Mouse (Mus musculus) Patski (cell line): ENCODE results near the gene R3hdm4. TPM values are rescaled to one million over a fixed set of nuclear protein-coding genes. Genes with fewer than 3 reads are reported as not detected.
"Not testable (repeated sequence)": the region's sequence is repeated elsewhere in the genome, so short reads cannot be mapped to it uniquely, and the experiment has no call there.

Experiments
- ATAC-seq: fragments of 100-300 bp; one replicate; pipeline ENCODE4 v1.8.0; 2021
- CTCF ChIA-PET: fragments of 350-600 bp; sonication (Branson Sonifier 250); formaldehyde crosslinking; loops from one replicate; lab custom pipeline; 2022; ENCODE audit warnings: inconsistent platforms; lab: Charles Lee
- POLR2A ChIA-PET: fragments of 350-600 bp; sonication (Branson Sonifier 250); formaldehyde crosslinking; loops from one replicate; lab custom pipeline; 2022; ENCODE audit warnings: antibody characterized with exemption, inconsistent platforms; lab: Charles Lee
- DNase-seq: peaks from one replicate; pipeline ENCODE4 v3.0.0-alpha.2; 2011; ENCODE audit warnings: low read depth, low spot score
- H3K27me3 ChIP-seq: fragments of 371-371 bp; one replicate; pipeline ENCODE4 v1.5.1; 2021
- CTCF ChIP-seq: fragments of 100-300 bp; IDR thresholded peaks from one replicate; pipeline ENCODE4 v1.5.1; 2021
- in situ Hi-C: fragments of 300-500 bp; cut with MboI; formaldehyde crosslinking; loops from 3 replicates; pipeline ENCODE4 v1.11.1; 2018; ENCODE audit warnings: low pct_unique_long_range_greater_than_20kb, mixed read lengths
- polyA plus RNA-seq: library from polyadenylated mRNA; unstranded; gene quantifications from one replicate; pipeline ENCODE4 v1.2.3, GENCODE M21; 2021

Gene R3hdm4
- 101 TPM for polyA plus RNA-seq

- ChIA-PET POLR2A (no interaction called here), CTCF (interaction anchor here (0.6 kb wide), 1 partner anchor 11 kb away, joined by 3 read pairs; no protein-coding TSS in a partner anchor)
- no peak for TF ChIP-seq CTCF
- no peak for ATAC-seq
- in situ Hi-C loops = loop anchor here (5.0 kb wide), 3 partner anchors 36 to 89 kb away; no protein-coding TSS in a partner anchor
- no peaks in the 10 kb centered on the region for H3K27me3 ChIP-seq
- no peak for DNase-seq
Measured at GRCm38 (mm10) chr10:79920958-79921535, at the start of gene R3hdm4. Gene R3hdm4, minus strand, starts transcription at chr10:79921208.

- CTCF ChIA-PET = interaction anchor here (2.0 kb wide), 1 partner anchor 11 kb away, joined by 7 read pairs; the partner anchor contains the start of gene Wdr18
- no peak for TF ChIP-seq CTCF
- H3K27me3 ChIP-seq = no peaks in the 10 kb centered on the region
- in situ Hi-C loops = no loop called here
- ATAC-seq = no peak
- no peak for DNase-seq
- POLR2A ChIA-PET = no interaction called here
Measured at GRCm38 (mm10) chr10:79970415-79971182, 49.6 kb upstream of the R3hdm4 start, which contains the start of gene Grin3b. Gene Grin3b, plus strand, starts transcription at chr10:79970715.

- ATAC-seq (no peak), DNase-seq (no peak)
- CTCF ChIA-PET = interaction anchor here (1.3 kb wide), 1 partner anchor 10 kb away, joined by 5 read pairs; no protein-coding TSS in a partner anchor
- TF ChIP-seq CTCF = no peak
- in situ Hi-C loops = no loop called here
- POLR2A ChIA-PET = interaction anchor here (1.1 kb wide), 1 partner anchor 14 kb away, joined by 4 read pairs; no protein-coding TSS in a partner anchor
- no peaks in the 10 kb centered on the region for H3K27me3 ChIP-seq
Measured at GRCm38 (mm10) chr10:79969124-79969568, 48.1 kb upstream of the R3hdm4 start.

GRCm38 (mm10) chr10:79968181-79968580 is 47.2 kb upstream of the R3hdm4 start:
- DNase-seq = no peak
- ATAC-seq = no peak
- no peak for TF ChIP-seq CTCF
- in situ Hi-C loops = no loop called here
- ChIA-PET CTCF (no interaction called here), POLR2A (interaction anchor here (1.1 kb wide), 1 partner anchor 15 kb away, joined by 4 read pairs; no protein-coding TSS in a partner anchor)
- no peaks in the 10 kb centered on the region for H3K27me3 ChIP-seq

GRCm38 (mm10) chr10:79966886-79967400 is 45.9 kb upstream of the R3hdm4 start:
- TF ChIP-seq CTCF = no peak
- POLR2A ChIA-PET = no interaction called here
- in situ Hi-C loops = no loop called here
- H3K27me3 ChIP-seq = no peaks in the 10 kb centered on the region
- CTCF ChIA-PET = no interaction called here
- no peak for DNase-seq
- ATAC-seq = no peak

- no peak for DNase-seq
- no peak for TF ChIP-seq CTCF
- ChIA-PET CTCF (interaction anchor here (1.0 kb wide), 1 partner anchor 19 kb away, joined by 3 read pairs; the partner anchor contains the start of gene Tmem259), POLR2A (no interaction called here)
- no peaks in the 10 kb centered on the region for H3K27me3 ChIP-seq
- in situ Hi-C loops = no loop called here
- no peak for ATAC-seq
Measured at GRCm38 (mm10) chr10:79965325-79965724, 44.3 kb upstream of the R3hdm4 start.

GRCm38 (mm10) chr10:79964727-79965126 is 43.7 kb upstream of the R3hdm4 start:
- CTCF ChIA-PET = interaction anchor here (1.2 to 1.7 kb wide), 2 partner anchors 20 to 81 kb away, joined by 3 to 4 read pairs; partner anchors contain the start of gene Tmem259
- DNase-seq (no peak), ATAC-seq (no peak)
- POLR2A ChIA-PET = no interaction called here
- no peaks in the 10 kb centered on the region for H3K27me3 ChIP-seq
- in situ Hi-C loops = no loop called here
- TF ChIP-seq CTCF = no peak

GRCm38 (mm10) chr10:79960671-79961294 is 39.8 kb upstream of the R3hdm4 start:
- ChIA-PET POLR2A (interaction anchor here (0.9 kb wide), 1 partner anchor 18 kb away, joined by 4 read pairs; no protein-coding TSS in a partner anchor), CTCF (interaction anchor here (0.7 to 1.7 kb wide), 9 partner anchors 11 to 204 kb away, joined by 3 to 7 read pairs (median 5); partner anchors contain the start of genes Cbarp and Tmem259)
- TF ChIP-seq CTCF = no peak
- in situ Hi-C loops = no loop called here
- no peak for DNase-seq
- no peaks in the 10 kb centered on the region for H3K27me3 ChIP-seq
- ATAC-seq = no peak

- ATAC-seq (peak; percentile 81), DNase-seq (peak; percentile 100)
- H3K27me3 ChIP-seq = no peaks in the 10 kb centered on the region
- no peak for TF ChIP-seq CTCF
- CTCF ChIA-PET = interaction anchor here (0.6 to 3.2 kb wide), 24 partner anchors 9 to 207 kb away, joined by 3 to 42 read pairs (median 4); partner anchors contain the start of genes Arid3a, Cbarp and Tmem259
- POLR2A ChIA-PET = interaction anchor here (0.6 to 0.9 kb wide), 2 partner anchors 19 to 160 kb away, joined by 3 to 4 read pairs; no protein-coding TSS in a partner anchor
- in situ Hi-C loops = loop anchor here (5.0 to 10.0 kb wide), 3 partner anchors 38 to 125 kb away; partner anchors contain the start of gene R3hdm4
Measured at GRCm38 (mm10) chr10:79959847-79960601, 39.0 kb upstream of the R3hdm4 start, which contains the start of gene Wdr18. Gene Wdr18, plus strand, starts transcription at chr10:79960152.

GRCm38 (mm10) chr10:79959412-79959811 is 38.4 kb upstream of the R3hdm4 start:
- in situ Hi-C loops = loop anchor here (5.0 to 10.0 kb wide), 3 partner anchors 37 to 125 kb away; partner anchors contain the start of gene R3hdm4
- not testable (repeated sequence) for H3K27me3 ChIP-seq, ATAC-seq, DNase-seq
- POLR2A ChIA-PET = interaction anchor here (0.6 kb wide), 1 partner anchor 160 kb away, joined by 3 read pairs; no protein-coding TSS in a partner anchor
- CTCF ChIA-PET = interaction anchor here (0.6 to 3.2 kb wide), 22 partner anchors 9 to 208 kb away, joined by 3 to 42 read pairs (median 4); partner anchors contain the start of genes Arid3a, Cbarp and Tmem259
